Mouse (Mus musculus): ENCODE results near the gene Pitpnb.

Pitpnb gene

DNA sequence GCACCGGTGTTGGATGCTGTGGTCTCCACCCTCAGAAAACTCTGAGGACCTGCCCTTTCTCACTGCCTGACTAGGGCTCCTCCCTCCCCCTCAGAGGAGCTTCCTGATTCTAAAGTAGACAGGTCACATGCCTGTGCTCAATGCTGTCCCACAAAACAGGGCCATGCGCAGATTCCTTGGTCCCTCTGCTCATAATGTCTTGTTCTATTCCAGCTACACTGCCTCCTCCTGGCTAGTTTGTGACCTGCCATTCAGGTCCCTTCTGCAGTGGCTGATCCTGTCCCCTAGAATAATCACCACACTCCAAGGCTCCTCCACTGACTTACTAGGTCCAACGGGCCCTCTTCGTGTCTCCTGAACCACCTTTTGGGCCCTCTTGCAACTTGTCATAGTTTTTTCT is 65.6 kb downstream of the Pitpnb start:
- DNase-seq (ENCODE audit: low spot score in 2 of 2): no peak

DNA sequence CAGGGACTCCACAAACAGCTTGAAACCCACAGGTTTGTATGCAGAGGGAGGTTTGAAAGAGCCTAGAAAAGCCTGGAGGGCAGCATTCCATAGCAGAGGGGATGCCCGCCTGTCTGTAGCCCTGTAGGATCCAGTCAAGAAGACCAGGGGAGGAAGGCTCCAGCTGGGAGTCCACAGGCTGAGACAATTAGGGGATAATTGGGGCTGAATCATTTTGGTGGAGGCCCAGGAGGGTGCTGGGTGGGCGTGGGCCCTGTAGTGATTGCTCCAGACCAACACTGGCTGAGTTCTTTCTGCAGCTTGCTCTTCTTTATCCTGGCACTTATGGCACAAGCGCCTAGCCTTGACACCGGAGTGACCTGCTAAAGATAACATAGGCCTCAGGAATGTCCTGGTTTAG is 67.9 kb downstream of the Pitpnb start:
- no peak for DNase-seq (ENCODE audit: low spot score in 2 of 2)

DNA sequence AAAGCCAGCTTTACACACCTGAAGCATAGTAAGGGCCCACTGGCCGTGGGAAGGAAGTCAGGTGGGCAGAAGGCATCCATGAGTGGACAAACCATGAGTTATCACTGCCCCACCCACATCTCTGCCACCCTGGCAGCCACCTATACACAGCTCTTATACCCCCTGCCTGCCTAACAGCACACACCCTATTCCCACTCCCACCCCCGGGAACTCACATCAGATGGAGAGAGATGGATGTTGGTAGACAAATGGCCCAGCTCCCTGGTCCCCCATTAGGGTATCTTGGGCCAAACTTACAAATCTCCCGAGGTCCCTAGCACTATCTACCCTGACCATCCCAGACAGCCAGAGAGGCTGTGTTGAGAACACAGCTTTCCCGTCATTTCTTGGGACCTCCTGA is 68.7 kb downstream of the Pitpnb start:
- DNase-seq (ENCODE audit: low spot score in 2 of 2): no peak

DNA sequence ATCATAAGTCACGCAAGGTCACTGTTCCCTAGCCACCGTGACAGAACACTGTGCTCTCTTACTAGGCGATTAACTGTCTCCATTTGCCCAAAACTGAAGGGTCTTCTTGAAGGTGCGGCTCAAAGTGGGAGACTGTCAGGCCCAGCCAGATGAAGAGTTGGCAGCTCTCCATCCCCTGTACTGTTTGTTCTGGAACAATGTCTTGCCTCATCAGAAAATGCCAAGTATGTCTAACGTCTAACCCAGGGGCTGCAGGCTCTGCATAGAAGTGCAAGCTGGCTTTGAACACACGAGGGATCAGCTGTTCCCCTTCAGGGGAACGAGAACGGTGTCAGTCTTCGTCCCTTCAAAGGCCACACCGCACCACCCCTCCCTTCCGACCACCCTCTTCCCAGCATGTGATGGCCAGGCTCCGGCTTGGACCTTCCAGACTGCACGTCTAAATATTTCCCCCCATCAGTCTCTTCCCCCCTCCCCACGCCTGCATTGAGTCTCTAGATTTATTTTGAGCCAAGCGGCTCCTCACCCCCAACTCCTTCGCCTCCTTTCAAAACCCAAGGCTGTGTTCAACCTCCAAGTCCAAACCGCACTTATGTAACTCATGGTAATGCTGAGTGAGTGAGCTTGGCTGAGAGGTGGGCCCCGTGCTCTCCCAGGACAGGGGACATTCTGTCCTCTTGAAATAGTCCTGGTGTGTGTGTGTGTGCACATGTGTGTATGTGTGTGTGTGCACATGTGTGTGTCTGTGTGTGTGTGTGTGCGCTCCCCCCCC is 71.5 kb downstream of the Pitpnb start:
- no peak for DNase-seq (ENCODE audit: low spot score in 2 of 2)

DNA sequence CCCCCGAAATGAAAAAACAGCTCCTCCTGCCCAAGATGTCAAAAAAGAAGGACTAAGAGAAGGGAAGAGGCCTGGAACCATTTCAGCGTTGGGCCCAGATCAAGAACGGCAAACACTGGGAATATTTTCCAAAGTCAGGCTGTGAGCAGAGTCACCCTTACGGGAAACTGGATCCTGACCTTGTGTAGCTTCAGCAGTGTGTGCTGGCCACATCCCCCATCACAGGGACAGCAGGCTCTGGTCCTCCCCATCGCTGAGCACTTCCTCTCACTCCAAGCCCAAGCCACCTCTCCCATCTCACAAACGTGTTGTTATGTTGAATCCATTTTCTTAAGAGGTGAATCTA is 72.1 kb downstream of the Pitpnb start:
- no peak for DNase-seq (ENCODE audit: low spot score in 2 of 2)

DNA sequence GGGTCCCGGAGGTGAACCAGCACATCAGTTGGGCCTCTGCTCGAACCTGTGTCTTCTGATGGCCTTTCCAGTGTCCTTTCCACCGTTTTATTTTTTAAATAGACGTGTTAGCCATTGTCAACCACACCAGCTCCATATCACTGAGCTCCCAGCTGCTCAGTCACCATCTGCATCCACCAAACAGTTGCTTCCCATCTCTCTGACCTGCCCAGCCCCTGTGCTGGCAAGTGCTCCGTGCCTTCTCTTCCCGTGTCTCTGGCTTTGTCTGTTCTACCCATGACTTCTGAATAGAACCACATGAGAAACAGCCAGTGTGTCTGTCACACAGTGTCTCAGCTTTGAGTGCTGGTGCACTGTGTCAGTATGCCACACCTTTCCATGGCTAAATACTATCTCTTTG is 74.2 kb downstream of the Pitpnb start:
- DNase-seq (ENCODE audit: low spot score in 2 of 2): no peak

DNA sequence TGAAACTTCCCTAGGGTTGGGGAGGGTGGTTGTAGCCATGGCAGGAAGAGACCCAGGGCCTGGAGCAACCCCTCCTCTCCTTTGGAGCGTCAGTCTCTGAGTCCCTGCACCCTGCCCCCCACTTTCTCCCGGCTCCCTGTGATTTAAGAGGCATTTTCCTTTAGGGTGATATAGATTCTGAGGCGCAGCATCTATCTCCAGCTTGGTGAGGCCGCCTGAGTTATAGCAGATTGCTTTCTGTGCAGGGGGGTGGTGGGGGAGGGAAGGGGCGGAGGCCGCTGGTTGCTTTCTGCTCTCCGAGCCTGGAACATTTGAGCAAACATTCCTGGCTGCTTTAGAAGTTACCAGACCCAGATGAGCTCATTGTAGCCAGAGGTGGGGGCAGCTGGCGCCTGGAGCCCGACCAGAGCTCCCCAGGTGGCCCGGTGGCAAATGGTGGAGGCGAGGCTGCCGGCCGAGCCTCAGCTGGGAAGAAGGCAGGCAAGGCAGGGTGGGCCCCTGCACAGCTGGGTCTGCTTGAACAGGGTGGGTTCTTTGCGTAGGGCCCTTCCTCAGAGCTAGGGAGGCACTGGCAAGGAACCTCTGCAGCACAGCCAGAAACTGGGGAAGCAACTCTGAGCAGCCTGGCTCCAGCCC is 78.0 kb downstream of the Pitpnb start:
- DNase-seq (ENCODE audit: low spot score in 2 of 2): no peak

DNA sequence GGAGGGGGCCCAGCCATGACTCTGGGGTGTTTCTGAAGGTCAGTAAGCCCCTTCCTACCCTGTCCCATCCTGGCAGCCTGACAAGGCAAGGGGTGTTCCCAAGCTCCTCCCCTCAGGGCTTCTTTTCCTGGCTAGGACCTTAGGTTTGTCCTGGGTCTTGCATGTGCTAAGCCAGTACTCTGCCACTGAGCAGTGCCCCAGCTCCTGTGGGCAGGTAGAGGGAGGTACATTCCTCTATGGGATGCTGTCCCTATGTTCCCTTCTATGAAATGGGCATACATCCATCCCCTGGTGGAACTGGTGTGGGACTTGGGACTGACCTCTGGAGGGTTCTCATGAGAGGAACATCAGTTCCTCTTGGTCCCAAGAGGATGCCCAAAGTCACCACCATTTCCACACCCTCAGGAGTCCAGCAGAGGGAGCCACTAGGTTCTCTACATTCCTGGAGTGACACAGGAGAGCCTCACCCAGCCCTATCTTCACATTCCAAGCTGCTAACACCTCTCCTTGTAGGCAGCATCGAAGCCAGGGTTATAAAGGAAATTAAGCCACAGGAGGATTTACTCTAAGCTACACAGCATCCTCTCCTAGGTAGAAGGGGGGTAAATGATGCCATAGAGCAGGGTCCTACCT is 79.0 kb downstream of the Pitpnb start:
- DNase-seq (ENCODE audit: low spot score in 2 of 2): no peak

DNA sequence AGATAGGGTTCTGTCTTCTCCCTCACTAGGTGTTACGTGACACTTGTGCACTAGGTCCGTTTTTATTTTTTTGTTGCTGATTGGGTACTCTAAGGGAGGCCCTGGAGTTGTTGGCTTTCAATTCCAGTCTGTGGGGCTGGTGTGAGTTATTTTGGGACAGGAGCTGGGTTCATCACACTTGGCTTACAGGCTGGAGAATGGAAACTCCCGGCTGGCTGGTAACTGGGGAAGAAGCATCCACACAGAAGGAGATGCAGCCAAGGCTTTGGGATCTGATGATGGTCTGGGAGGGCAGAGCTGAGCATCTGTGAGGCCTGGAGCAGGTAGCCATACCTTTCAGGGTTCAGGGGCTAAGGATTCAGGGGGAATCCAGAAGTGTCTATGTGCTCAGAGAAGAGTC is 80.1 kb downstream of the Pitpnb start:
- DNase-seq (ENCODE audit: low spot score in 2 of 2): no peak

DNA sequence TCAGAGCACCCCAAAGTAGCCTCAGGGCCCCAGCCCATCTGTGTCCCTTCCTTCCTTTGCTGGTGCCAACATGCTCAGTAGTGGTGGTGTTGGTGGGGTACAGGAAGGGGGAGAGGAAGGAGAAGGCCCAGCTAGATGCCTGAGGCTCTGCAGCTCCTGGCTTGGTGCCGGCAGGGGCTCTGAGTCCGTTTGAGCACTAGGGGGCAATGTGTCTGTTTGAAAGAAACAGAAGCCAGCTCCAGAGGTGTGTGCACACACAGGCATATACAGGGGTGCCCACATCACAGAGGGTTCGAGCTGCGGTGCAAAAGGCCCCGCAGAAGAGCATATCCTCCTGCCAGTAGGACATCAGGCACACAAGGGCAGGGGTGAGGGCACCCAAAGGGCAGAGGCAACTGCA is 83.6 kb downstream of the Pitpnb start:
- DNase-seq (ENCODE audit: low spot score in 2 of 2): peak; percentile 41 to 77

DNA sequence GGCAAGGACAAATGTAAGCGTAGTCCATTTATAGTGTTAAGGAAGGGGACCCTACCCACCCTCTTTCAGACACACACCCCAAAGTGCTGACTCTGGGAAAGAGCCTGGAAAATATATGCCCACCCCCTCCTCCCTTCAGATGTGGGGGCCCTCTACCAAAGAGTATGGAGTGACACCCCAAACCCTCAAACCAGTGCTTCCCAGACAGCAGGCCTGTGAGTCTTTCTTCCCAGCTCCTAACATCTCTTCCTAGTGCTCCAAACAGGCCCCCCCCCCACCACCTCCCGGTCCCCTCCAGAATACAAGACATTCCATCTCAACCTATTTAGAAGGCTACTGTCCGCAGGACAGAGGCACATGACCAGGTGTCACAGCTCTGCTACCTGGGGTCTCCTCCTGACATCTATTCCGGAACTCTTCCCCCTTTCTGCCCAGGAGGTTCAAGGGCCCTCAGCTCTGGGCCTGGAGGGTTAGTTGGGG is 84.2 kb downstream of the Pitpnb start:
- no peak for DNase-seq (ENCODE audit: low spot score in 2 of 2)

DNA sequence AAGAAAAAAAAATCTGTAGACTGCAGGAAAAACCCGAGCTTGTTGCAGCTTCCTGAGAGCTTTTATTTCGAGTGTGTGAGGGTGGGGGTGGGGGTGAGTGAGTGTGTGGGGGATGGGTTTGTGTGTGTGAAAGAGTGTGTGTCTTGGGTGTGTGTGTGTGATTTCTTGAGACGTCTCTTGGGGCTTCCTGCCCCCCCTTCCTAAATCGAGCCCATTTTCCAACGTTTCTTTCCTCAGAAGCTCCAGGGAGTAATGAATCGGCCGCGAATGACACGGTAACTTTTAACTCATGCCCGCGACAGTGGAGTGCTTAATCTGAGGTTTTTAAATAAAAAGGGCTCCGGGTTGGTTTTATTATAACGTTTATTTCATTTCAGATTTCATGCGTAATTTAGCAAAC is 85.0 kb downstream of the Pitpnb start:
- no peak for DNase-seq (ENCODE audit: low spot score in 2 of 2)

DNA sequence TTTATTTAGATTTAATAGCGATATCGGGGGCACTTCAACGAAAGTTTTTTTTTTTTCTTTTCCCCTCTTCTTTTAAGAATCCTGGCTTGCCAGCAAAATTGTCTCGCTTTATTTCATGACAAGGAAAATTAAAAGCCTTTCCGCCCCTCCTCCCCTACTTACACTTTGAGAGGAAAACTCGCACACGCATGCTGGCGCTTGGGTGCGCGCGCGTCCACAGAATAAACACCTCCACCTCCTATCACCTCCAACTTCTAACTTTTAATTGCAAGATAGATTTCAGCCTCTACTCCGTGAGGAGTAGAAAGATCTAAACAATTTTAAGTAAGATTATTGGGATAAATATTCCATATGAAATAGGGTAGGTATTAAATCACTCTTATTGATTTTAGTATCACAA is 85.5 kb downstream of the Pitpnb start:
- DNase-seq (ENCODE audit: low spot score in 2 of 2): no peak

DNA sequence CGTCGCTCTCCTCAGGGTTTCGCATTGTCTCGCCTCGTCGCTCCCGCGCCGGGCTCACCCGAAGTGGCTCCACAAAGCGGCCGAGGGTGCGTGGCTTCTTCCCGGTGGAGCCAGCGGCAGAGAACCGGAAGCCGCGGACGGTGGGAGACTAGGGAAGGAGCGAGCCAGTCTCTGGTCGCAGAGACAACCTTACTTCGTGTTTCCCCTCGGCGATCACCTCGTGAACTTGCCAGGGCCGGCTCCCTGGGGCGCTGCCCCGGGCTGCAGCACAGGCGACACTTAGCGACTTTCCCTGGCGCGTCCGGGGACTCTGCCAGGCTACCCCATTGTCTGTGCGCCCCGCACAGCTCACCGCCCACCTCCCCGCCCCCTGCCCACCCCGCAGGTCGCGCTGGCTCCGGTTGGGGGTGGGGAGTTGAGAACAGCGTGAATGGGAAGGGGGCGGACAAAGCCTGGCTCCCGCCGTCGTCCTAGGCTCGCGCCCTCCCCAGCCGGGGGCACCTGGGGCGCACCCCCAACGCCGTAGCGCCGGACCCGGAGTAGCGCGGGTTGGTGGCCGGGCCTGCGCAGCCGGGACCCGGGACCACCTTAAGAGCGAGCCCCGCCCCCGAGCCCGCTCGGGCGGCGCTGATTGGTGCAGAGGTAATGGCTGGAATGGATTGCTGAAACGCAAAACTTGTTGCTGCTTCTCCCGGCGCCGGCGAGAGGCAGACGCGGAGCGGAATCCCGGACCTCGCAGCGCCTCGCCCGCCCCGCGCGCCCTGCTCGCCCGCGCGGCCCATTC is 86.2 kb downstream of the Pitpnb start, which contains the start of gene Mn1:
TSS of gene Mn1 (plus strand) at position 772 of the 784 bp plus-strand sequence.
- peak; percentile 68 to 85 for DNase-seq (ENCODE audit: low spot score in 2 of 2)

DNA sequence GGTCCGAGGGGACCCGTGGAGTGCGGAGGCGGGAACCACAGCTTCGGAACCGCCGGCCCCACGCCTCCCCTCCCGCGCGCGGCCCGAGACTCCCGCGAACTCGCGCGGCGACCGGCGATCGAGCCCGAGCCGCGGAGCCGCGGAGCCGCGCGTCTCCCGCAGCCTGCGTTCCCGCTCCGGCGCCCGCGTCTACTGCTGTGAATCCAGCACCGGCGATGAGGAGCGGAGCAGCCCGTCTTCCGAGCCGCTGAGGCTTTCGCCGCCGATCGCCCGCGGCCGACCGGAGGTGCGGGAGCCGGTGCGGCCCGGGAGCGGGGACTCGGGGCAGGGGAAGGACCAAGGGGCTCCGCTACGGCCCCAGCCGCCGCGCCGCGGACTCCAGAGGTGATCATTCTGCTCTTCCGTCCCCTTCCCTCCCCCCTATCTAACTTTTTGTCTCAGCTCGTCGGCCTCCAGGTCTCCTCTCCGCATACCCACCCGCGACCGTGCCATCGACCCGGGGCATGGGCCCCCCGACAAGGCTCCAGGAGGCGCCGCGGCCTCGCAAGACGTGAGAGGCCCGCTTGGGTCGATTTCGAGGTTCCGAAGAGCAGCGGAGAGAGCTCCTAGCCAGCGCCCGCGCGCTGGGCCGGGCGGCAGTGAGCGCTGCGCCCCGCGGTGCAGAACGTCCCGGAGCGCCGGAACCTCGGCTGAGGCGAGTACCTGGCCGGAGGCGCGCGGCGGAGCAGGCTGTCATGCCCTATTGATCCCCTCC is 87.0 kb downstream of the Pitpnb start:
- peak in 1 of 2 experiments; percentile 20 for DNase-seq (ENCODE audit: low spot score in 2 of 2)

DNA sequence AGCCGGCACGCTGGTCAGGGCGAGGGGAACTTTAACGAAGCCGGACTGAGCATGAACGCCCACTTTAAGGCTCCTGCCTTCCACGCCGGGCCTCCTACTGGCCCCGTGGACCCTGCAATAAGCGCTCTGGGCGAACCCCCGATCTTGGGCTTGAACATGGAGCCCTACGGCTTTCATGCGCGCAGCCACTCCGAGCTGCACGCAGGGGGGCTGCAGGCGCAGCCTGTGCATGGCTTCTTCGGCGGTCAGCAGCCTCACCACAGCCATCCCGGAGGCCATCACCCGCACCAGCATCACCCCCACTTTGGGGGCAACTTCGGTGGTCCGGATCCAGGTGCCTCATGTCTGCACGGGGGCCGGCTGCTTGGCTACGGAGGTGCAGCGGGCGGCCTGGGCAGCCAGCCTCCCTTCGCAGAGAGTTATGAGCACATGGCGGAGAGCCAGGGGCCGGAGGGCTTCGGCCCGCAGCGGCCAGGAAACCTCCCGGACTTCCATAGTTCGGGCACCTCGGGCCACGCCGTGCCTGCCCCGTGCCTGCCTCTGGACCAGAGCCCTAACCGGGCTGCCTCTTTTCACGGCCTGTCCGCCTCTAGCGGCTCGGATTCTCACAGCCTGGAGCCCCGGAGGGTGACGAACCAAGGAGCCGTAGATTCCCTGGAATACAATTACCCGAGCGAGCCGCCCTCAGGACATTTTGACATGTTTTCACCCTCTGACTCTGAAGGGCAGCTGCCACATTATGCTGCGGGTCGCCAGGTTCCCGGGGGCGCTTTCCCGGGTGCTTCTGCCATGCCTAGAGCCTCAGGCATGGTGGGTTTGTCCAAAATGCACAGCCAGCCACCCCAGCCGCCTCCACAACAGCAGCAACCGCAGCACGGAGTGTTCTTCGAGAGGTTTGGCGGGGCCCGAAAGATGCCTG is 87.9 kb downstream of the Pitpnb start:
- no peak for DNase-seq (ENCODE audit: low spot score in 2 of 2)

DNA sequence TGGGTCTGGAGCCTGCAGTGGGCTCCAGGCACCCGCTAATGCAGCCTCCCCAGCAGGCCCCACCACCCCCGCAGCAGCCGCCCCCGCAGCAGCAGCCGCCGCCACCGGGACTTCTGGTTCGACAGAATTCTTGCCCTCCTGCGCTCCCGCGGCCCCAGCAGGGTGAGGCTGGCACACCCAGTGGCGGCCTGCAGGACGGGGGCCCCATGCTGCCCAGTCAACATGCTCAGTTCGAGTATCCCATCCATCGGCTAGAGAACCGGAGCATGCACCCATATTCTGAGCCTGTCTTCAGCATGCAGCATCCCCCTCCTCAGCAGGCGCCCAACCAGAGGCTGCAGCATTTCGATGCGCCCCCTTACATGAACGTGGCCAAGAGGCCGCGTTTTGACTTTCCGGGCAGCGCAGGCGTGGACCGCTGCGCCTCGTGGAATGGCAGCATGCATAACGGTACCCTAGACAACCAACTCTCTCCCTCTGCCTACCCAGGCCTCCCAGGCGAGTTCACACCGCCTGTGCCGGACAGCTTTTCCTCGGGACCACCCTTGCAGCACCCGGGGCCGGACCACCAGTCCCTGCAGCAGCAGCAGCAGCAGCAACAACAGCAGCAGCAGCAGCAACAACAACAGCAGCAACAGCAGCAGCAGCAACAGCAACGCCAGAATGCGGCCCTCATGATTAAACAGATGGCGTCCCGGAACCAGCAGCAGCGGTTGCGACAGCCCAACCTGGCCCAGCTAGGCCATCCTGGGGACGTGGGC is 88.7 kb downstream of the Pitpnb start:
- DNase-seq (ENCODE audit: low spot score in 2 of 2): no peak

DNA sequence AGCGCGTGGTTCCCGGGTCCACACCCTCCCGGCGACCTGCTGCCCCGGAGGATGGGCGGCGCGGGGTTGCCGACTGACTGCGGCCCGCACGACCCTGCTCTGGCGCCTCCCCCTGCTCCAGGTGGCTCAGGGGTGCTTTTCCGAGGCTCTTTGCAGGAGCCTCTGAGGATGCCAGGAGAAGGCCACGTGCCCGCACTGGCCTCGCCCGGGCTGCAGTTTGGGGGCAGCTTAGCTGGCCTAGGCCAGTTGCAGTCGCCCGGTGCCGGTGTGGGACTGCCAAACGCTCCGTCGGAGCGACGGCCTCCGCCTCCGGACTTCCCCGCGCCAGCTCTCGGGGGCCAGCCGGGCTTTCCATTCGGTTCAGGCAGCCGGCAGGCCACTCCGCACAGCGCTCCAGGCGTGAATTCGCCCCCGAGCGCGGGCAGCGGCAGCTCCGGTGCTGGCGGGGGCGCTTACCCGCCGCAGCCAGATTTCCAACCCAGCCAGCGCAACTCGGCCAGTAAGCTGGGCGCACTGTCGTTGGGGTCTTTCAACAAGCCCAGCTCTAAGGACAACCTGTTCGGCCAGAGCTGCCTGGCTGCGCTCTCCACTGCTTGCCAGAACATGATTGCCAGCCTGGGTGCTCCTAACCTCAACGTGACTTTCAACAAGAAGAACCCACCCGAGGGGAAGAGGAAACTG is 89.6 kb downstream of the Pitpnb start:
- DNase-seq (ENCODE audit: low spot score in 2 of 2): no peak

DNA sequence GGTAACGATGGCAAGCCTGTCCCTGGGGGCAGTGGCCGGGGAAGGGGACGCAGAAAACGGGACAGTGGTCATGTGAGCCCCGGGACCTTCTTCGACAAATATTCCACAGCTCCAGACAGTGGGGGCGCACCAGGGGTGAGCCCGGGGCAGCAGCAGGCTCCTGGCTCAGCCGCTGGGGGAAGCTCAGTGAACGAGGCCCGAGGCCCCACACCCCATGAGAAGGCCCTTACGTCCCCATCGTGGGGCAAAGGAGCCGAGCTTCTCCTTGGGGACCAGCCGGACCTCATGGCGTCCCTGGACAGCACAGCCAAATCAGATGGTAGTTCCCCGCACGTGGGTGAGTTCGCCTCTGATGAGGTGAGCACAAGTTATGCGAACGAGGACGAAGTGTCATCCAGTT is 90.3 kb downstream of the Pitpnb start:
- no peak for DNase-seq (ENCODE audit: low spot score in 2 of 2)
